Mouse (Mus musculus) frontal cortex, adult (tissue): ENCODE measurements at regions not wholly inside any gene's neighbourhood (a gene's known extent, or its start where the extent isn't known, plus 50 kb on each side); places are given as distances from the start of the nearest gene placed in this dataset.

Experiments used
- ATAC-seq: cut with Nextera tagmentation; 2 replicates; pipeline ENCODE4 v1.9.2; 2017; ENCODE audit warnings: mild to moderate bottlenecking, moderate library complexity, mixed read lengths; ENCODE audit not compliant: low TSS enrichment

DNA sequence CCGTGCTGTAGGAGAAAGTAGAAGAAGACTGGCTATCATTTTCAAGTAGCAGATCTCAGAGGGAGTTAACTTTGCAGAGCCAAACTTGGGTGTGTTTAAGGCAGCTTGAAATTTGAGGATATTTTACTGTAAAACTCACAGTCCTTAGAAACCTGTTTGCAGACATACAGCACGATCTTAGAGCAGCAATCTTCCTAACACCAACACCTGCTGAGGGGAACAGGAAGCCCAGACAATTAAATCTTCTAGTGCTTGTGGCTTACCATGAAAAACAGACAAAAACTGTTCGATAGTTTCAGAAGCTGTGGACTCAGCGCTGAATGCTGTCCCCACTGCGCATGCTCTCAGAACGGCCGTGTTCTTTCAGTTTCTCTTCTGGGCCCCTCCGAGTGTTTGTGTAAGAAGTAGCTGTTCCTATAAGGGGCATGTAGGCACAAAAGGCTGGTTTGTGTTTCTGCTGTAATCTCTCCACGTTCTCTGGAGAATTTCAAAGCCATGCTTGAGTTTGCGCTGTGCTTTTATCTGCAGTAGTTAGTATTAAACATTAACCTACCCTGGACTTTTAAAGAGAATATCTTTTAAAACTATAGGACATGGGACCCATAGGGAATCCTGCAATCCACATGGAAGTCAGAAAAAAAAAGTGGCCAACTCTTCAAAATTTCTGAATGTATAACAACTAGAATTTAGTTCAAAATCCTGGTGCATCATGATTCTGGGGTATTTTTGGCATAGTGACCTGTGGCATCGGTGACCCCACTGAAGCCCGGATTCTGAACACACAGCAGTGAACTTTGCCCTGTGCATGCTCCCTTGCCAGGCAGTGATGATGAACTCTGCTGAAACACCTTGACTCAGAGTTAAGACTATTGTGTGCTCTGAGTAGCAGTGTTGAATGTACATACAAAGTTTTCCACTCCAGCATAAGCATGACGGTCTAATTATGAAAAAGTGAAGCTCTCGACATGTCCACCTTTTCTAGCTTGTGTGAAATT, 584.4 kb downstream of the Etnk1 start:
- peak; percentile 31; the same call in 1 of the 2 replicates for ATAC-seq

DNA sequence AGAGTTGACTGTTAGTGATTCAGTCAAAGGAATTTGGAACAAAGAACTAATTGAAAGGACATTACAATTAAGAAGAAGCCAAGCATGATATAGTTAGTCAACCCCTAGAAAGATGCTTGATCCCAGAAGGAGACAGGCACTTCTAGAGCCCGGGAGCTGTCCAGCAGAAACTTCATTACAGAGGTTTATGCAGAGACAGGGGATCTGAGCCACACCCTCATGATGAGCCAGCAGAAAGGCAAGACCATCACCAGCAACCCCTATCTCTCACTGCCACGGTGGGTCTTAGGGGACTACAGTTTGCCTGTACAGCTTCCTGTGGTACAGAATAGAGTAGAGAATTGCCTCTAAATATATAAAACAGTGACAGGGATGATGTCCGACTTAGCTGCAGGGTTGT, 590.4 kb downstream of the Etnk1 start:
- ATAC-seq, result no peak

DNA sequence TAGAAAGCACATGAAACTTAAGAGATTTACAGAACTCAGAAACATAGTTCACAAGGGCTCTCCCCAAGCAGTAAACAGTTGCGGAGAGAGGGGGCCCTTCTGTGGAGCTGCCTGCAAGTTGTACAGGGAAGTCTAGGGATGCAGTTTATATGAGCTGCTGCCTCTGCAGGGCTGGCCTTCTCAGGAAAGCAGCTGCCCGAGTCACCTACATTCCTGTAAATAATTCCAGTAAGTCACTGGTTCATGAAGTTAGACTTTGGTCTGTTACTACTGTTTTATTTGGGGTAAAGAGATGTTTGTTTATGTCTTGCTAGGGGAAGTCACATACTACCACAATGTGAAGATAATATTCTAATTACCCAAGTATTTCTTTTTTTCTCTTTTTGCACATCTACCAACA, 601.1 kb downstream of the Etnk1 start:
- ATAC-seq, result no peak
